Mouse (Mus musculus) forebrain, embryonic 14.5 days (tissue): ENCODE measurements around the gene Inca1. TPM values are rescaled to one million over a fixed set of nuclear protein-coding genes. Genes with fewer than 3 reads are reported as not detected.

Experiments
- ATAC-seq: fragments of 200-750 bp; cut with Nextera tagmentation; 2 replicates; pipeline ENCODE4 v1.8.0; 2017; ENCODE audit warnings: mild to moderate bottlenecking, moderate library complexity
- DNase-seq: peaks from one replicate; pipeline ENCODE4 v3.0.0-alpha.2; 2015; ENCODE audit warnings: low spot score
- H3K27ac ChIP-seq: fragments of 300-500 bp; sonication (generic); 2 replicates; pipeline ENCODE4 v1.5.1; 2014; ENCODE audit warnings: low read depth, mild to moderate bottlenecking, control low read depth, low read length, moderate library complexity
- H3K27me3 ChIP-seq: fragments of 300-500 bp; sonication (generic); replicated peaks from 2 replicates; pipeline ENCODE4 v1.6.1; 2014; ENCODE audit warnings: low read length, control low read depth, mixed read lengths; ENCODE audit not compliant: control insufficient read depth, insufficient read depth
- H3K36me3 ChIP-seq: fragments of 300-500 bp; sonication (generic); 2 replicates; pipeline ENCODE4 v1.6.1; 2014; ENCODE audit warnings: low read length, control low read depth; ENCODE audit not compliant: control insufficient read depth, insufficient read depth
- H3K4me1 ChIP-seq: fragments of 300-500 bp; sonication (generic); 2 replicates; pipeline ENCODE4 v1.6.1; 2014; ENCODE audit warnings: antibody characterized with exemption, low read length, control low read depth; ENCODE audit not compliant: control insufficient read depth, insufficient read depth
- H3K4me2 ChIP-seq: fragments of 300-500 bp; sonication (generic); 2 replicates; pipeline ENCODE4 v1.6.1; 2014; ENCODE audit warnings: mild to moderate bottlenecking, control low read depth, low read length
- H3K4me3 ChIP-seq: fragments of 300-500 bp; sonication (generic); 2 replicates; pipeline ENCODE4 v1.5.1; 2014; ENCODE audit warnings: low read depth, low read length, control low read depth
- H3K9ac ChIP-seq: fragments of 300-500 bp; sonication (generic); 2 replicates; pipeline ENCODE4 v1.6.1; 2014; ENCODE audit warnings: mild to moderate bottlenecking, low read length, control low read depth, moderate library complexity
- H3K9me3 ChIP-seq: fragments of 300-500 bp; sonication (generic); replicated peaks from 2 replicates; pipeline ENCODE4 v1.6.1; 2016; ENCODE audit warnings: low read length, control low read depth, mixed read lengths; ENCODE audit not compliant: control insufficient read depth
- WGBS: fragments of 180-500 bp; shearing (Covaris S2); extraction: QIAGEN DNeasy Blood & Tissue Kit; methylation state at CpG from one replicate; pipeline ENCODE4 v1.1.7; 2014; 5-methylcytosine and 5-hydroxymethylcytosine counted together
- polyA plus RNA-seq: library from polyadenylated mRNA; unstranded; fragments of >200 nt; fragmentation: Nextera tagmentation; extraction: Ambion mirVana; gene quantifications from 2 replicates; pipeline ENCODE4 v1.2.1, GENCODE M21; 2014

The Inca1 gene
- polyA plus RNA-seq, 1 experiment from 2014 or later = 0.75 TPM

DNA sequence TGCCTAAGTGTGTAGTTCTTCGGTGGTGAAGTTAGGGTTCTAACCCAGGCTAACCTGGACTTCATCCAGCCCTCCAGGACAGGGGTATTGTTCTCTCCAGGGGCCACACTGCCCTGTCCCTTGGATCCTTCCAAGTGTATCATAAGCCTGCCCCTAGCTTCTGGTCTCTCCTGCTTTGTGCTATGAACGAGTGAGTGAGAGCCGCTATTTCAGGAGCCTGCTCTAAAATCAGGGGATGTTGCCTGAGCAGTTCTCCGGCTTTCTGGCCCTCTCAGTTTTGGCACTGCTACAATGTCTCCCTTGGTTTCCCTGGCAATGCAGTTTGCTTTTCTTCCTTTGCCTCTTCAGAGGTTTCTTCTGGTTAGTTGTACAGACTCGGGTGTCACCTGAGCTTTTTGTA lies 31.2 kb upstream of the Inca1 start:
- ATAC-seq = no peak

GRCm38 (mm10) chr11:70730427-70731038 lies 30.6 kb upstream of the Inca1 start:
- H3K4me3 ChIP-seq = no peak overlapping the region
- H3K36me3 ChIP-seq = peaks cover 41% of the 10 kb centered on the region
- WGBS = 87% methylated on average over 9 of the region's 9 CpGs
- no peaks in the 10 kb centered on the region for H3K9me3 ChIP-seq
- H3K4me1 ChIP-seq = no peaks in the 10 kb centered on the region
- H3K4me2 ChIP-seq = no peak overlapping the region
- no peaks in the 10 kb centered on the region for H3K27me3 ChIP-seq
- H3K27ac ChIP-seq = no peak overlapping the region
- DNase-seq = no peak
- H3K9ac ChIP-seq = no peak overlapping the region
- ATAC-seq = no peak

More for the DNA sequence above, 31.2 kb upstream of the Inca1 start:
- Histone ChIP-seq H3K27me3 (no peaks in the 10 kb centered on the region), H3K9me3 (no peaks in the 10 kb centered on the region), H3K27ac (no peak overlapping the region), H3K4me2 (no peak overlapping the region), H3K4me1 (no peaks in the 10 kb centered on the region), H3K4me3 (no peak overlapping the region), H3K9ac (no peak overlapping the region), H3K36me3 (peaks cover 35% of the 10 kb centered on the region)
- peak; percentile 18 for DNase-seq
- WGBS = 51% methylated on average over 5 of the region's 5 CpGs

DNA sequence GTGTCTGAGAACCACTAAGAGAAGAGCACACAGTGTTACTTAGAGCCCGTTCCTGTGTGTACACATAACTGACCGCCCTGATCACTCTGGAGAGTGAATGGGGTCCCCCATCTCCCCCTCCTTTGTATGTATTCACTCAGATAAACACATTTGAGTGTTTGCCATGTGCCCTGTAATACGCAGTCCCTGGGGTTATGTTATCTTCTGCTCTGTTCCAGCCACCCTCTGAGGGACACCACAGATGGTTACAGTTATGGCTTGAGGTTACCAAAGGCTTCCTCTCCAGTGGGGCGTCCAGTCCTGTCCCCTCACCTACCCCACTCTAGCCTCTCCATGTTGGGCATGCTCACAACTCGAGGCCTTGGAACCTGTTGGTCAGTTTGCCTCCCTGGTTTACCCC lies 27.4 kb upstream of the Inca1 start:
- no peak overlapping the region for H3K4me2 ChIP-seq
- H3K9ac ChIP-seq = no peak overlapping the region
- H3K27me3 ChIP-seq = no peaks in the 10 kb centered on the region
- no peak overlapping the region for H3K27ac ChIP-seq
- 93% methylated on average over 5 of the region's 5 CpGs for WGBS
- H3K4me3 ChIP-seq = no peak overlapping the region
- DNase-seq (no peak), ATAC-seq (no peak)
- H3K4me1 ChIP-seq = no peaks in the 10 kb centered on the region
- peaks cover 64% of the 10 kb centered on the region for H3K36me3 ChIP-seq
- no peaks in the 10 kb centered on the region for H3K9me3 ChIP-seq

GRCm38 (mm10) chr11:70726585-70726984 lies 26.6 kb upstream of the Inca1 start:
- Histone ChIP-seq H3K4me2 (no peak overlapping the region), H3K36me3 (peaks cover 70% of the 10 kb centered on the region)
- WGBS = 90% methylated on average over 2 of the region's 2 CpGs

DNA sequence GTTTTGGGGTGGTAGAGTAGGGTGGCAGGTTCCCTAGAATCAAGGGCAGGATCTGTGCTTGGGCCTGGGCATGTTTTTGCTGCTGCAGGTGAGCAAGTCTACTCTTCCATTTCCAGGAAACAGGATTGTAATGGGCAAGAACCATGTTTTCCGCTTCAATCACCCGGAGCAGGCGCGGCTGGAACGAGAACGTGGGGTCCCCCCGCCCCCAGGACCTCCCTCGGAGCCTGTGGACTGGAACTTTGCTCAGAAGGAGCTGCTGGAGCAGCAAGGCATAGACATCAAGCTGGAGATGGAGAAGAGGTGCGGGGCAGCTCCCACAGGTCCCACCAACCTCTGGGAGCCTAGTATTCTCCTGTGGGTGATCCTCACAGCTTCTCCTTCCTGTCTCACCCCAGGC lies 24.8 kb upstream of the Inca1 start:
- H3K9me3 ChIP-seq = no peaks in the 10 kb centered on the region
- peaks cover 84% of the 10 kb centered on the region for H3K36me3 ChIP-seq

More at GRCm38 (mm10) chr11:70726585-70726984, 26.6 kb upstream of the Inca1 start:
- no peak for ATAC-seq
- Histone ChIP-seq H3K9ac (no peak overlapping the region), H3K9me3 (no peaks in the 10 kb centered on the region), H3K27me3 (no peaks in the 10 kb centered on the region), H3K27ac (no peak overlapping the region), H3K4me3 (no peak overlapping the region), H3K4me1 (no peaks in the 10 kb centered on the region)
- DNase-seq = no peak

GRCm38 (mm10) chr11:70721072-70721471 lies 21.1 kb upstream of the Inca1 start:
- H3K36me3 ChIP-seq = peaks cover 86% of the 10 kb centered on the region
- WGBS = 95% methylated on average over 3 of the region's 3 CpGs
- H3K4me3 ChIP-seq = no peak overlapping the region
- no peak overlapping the region for H3K9ac ChIP-seq
- ATAC-seq = no peak
- H3K9me3 ChIP-seq = no peaks in the 10 kb centered on the region
- H3K27ac ChIP-seq = no peak overlapping the region
- H3K27me3 ChIP-seq = no peaks in the 10 kb centered on the region
- no peak overlapping the region for H3K4me2 ChIP-seq
- DNase-seq = no peak
- H3K4me1 ChIP-seq = no peaks in the 10 kb centered on the region

More for the DNA sequence above, 24.8 kb upstream of the Inca1 start:
- 90% methylated on average over 9 of the region's 9 CpGs for WGBS
- H3K9ac ChIP-seq = no peak overlapping the region
- H3K27me3 ChIP-seq = no peaks in the 10 kb centered on the region
- DNase-seq = no peak
- H3K27ac ChIP-seq = no peak overlapping the region
- no peak overlapping the region for H3K4me2 ChIP-seq
- no peak for ATAC-seq
- H3K4me3 ChIP-seq = no peak overlapping the region
- H3K4me1 ChIP-seq = no peaks in the 10 kb centered on the region

GRCm38 (mm10) chr11:70720567-70720966 lies 20.6 kb upstream of the Inca1 start:
- no peak overlapping the region for H3K27ac ChIP-seq
- DNase-seq (no peak), ATAC-seq (no peak)
- WGBS = 90% methylated on average over 3 of the region's 3 CpGs
- H3K9ac ChIP-seq = no peak overlapping the region
- no peaks in the 10 kb centered on the region for H3K9me3 ChIP-seq
- H3K4me2 ChIP-seq = no peak overlapping the region
- H3K4me1 ChIP-seq = no peaks in the 10 kb centered on the region
- H3K27me3 ChIP-seq = no peaks in the 10 kb centered on the region
- peaks cover 84% of the 10 kb centered on the region for H3K36me3 ChIP-seq
- H3K4me3 ChIP-seq = no peak overlapping the region

- no peak for ATAC-seq
- H3K9me3 ChIP-seq = no peaks in the 10 kb centered on the region
- no peak overlapping the region for H3K4me3 ChIP-seq
- no peak overlapping the region for H3K9ac ChIP-seq
- no peak overlapping the region for H3K27ac ChIP-seq
- H3K36me3 ChIP-seq = peaks cover 70% of the 10 kb centered on the region
- DNase-seq = no peak
- H3K27me3 ChIP-seq = no peaks in the 10 kb centered on the region
- H3K4me1 ChIP-seq = no peaks in the 10 kb centered on the region
- 76% methylated on average over 5 of the region's 5 CpGs for WGBS
- no peak overlapping the region for H3K4me2 ChIP-seq
Measured at GRCm38 (mm10) chr11:70718481-70718880, 18.5 kb upstream of the Inca1 start.

DNA sequence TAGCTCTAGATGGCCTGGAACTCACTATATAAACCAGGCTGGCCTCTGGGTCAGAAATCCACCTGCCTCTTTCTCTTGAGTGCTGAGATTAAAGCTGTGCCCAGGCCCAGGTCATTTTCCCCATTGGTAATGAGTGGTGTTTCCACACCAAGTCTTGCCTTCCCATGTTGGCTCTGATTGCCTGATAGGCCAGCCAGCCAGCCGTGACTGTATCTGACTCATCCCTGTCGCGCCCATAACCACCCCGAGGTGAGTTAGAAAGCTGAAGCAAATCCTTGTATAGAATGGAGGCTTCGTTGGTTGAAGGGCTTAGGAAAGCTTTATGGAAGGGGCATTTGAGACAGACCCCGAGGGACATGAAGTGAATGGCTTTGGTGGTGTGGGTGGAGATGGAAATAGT lies 15.9 kb upstream of the Inca1 start:
- peaks cover 74% of the 10 kb centered on the region for H3K36me3 ChIP-seq
- 88% methylated on average over 6 of the region's 6 CpGs for WGBS

More for the DNA sequence above, 15.9 kb upstream of the Inca1 start:
- Histone ChIP-seq H3K9me3 (no peaks in the 10 kb centered on the region), H3K4me3 (no peak overlapping the region), H3K4me1 (no peaks in the 10 kb centered on the region), H3K4me2 (no peak overlapping the region), H3K27me3 (no peaks in the 10 kb centered on the region), H3K27ac (no peak overlapping the region), H3K9ac (no peak overlapping the region)
- no peak for ATAC-seq
- no peak for DNase-seq
